In genomic region chr5:89844354-89844753, GRCm38 (mm10) we compare ENCODE assay signal across 7 mouse cellular contexts. TPM values are rescaled to one million over a fixed set of nuclear protein-coding genes. Genes with fewer than 3 reads are reported as not detected.
DNase-seq lines count a peak whose midpoint lies in the region; ATAC-seq lines count a peak whose summit lies in the region.

No protein-coding gene starts in this region.

- no peaks in the 10 kb centered on the region for H3K36me3 ChIP-seq in embryonic facial prominence, embryonic 15.5 days
- no peaks in the 10 kb centered on the region for H3K36me3 ChIP-seq in heart, embryonic 14.5 days (ENCODE audit: control insufficient read depth, insufficient read depth, low read length)
- no peaks in the 10 kb centered on the region for H3K36me3 ChIP-seq in midbrain, embryonic 16.5 days (ENCODE audit: control insufficient read depth, insufficient read depth, low read length)

- H3K9me3 ChIP-seq in embryonic facial prominence, embryonic 15.5 days (replicated peaks) = no peaks in the 10 kb centered on the region
- no peaks in the 10 kb centered on the region for H3K9me3 ChIP-seq in heart, embryonic 14.5 days (ENCODE audit: control insufficient read depth, low read length)
- no peaks in the 10 kb centered on the region for H3K9me3 ChIP-seq in midbrain, embryonic 16.5 days (replicated peaks; ENCODE audit: control insufficient read depth, low read length, poor library complexity, severe bottlenecking)

- H3K27ac ChIP-seq in embryonic facial prominence, embryonic 15.5 days (replicated peaks) = peak overlapping the region; percentile 39; the same call in 1 of the 2 replicates
- H3K27ac ChIP-seq in heart, embryonic 14.5 days (replicated peaks in 1 of 2; ENCODE audit: control insufficient read depth in 1 of 2, insufficient read depth in 1 of 2, low read depth in 2 of 2, low read length in 2 of 2) = peak overlapping the region; percentile 80 to 89
- no peak overlapping the region for H3K27ac ChIP-seq in midbrain, embryonic 16.5 days (ENCODE audit: low read length)

- peak; percentile 93 for ATAC-seq in embryonic facial prominence, embryonic 15.5 days (ENCODE audit: insufficient number of reproducible peaks, low FRiP score, low TSS enrichment, low read depth)
- ATAC-seq in heart, embryonic 14.5 days (ENCODE audit: insufficient number of reproducible peaks, insufficient read depth, low FRiP score, low read depth) = peak; percentile 95
- peak; percentile 83 for ATAC-seq in midbrain, embryonic 16.5 days

- 15% methylated on average over 5 of the region's 5 CpGs for WGBS in embryonic facial prominence, embryonic 15.5 days
- 2% methylated on average over 5 of the region's 5 CpGs for WGBS in heart, embryonic 14.5 days
- WGBS in midbrain, embryonic 16.5 days = 60% methylated on average over 5 of the region's 5 CpGs

- no peak overlapping the region for H3K4me3 ChIP-seq in embryonic facial prominence, embryonic 15.5 days (replicated peaks)
- no peak overlapping the region for H3K4me3 ChIP-seq in heart, embryonic 14.5 days (ENCODE audit: control insufficient read depth in 1 of 2, insufficient read depth in 1 of 2, low read depth in 1 of 2, low read length in 2 of 2)
- H3K4me3 ChIP-seq in midbrain, embryonic 16.5 days (ENCODE audit: low read depth, low read length) = no peak overlapping the region

- DNase-seq in thymus, postnatal 4 days = peak; percentile 16
- no peak for DNase-seq in thymus, adult 18-20 months
- peak; percentile 76 to 79 for DNase-seq in kidney, postnatal 4 days
- DNase-seq in natural killer cell, adult 2 months (ENCODE audit: low spot score in 2 of 2) = no peak

- no peak overlapping the region for H3K4me2 ChIP-seq in embryonic facial prominence, embryonic 15.5 days (replicated peaks)
- H3K4me2 ChIP-seq in heart, embryonic 14.5 days (ENCODE audit: low read length) = peak overlapping the region; percentile 46
- H3K4me2 ChIP-seq in midbrain, embryonic 16.5 days (ENCODE audit: low read length) = no peak overlapping the region

- H3K4me1 ChIP-seq in embryonic facial prominence, embryonic 15.5 days = peaks cover 6% of the 10 kb centered on the region
- H3K4me1 ChIP-seq in heart, embryonic 14.5 days (ENCODE audit: control insufficient read depth in 2 of 2, insufficient read depth in 2 of 2, low read length in 2 of 2) = peaks cover 10 to 25% of the 10 kb centered on the region in 2 experiments
- peaks cover 10% of the 10 kb centered on the region for H3K4me1 ChIP-seq in midbrain, embryonic 16.5 days (ENCODE audit: control insufficient read depth, insufficient read depth, low read length)

- H3K27me3 ChIP-seq in embryonic facial prominence, embryonic 15.5 days = no peaks in the 10 kb centered on the region
- no peaks in the 10 kb centered on the region for H3K27me3 ChIP-seq in heart, embryonic 14.5 days (ENCODE audit: control insufficient read depth, insufficient read depth, low read length)
- H3K27me3 ChIP-seq in midbrain, embryonic 16.5 days (ENCODE audit: control insufficient read depth, insufficient read depth, low read depth, low read length) = no peaks in the 10 kb centered on the region

- H3K9ac ChIP-seq in embryonic facial prominence, embryonic 15.5 days = no peak overlapping the region
- 0 out of 2 replicates have a peak overlapping the region, but pooled peaks have one; percentile 27 for H3K9ac ChIP-seq in heart, embryonic 14.5 days (ENCODE audit: low read length)
- no peak overlapping the region for H3K9ac ChIP-seq in midbrain, embryonic 16.5 days (ENCODE audit: low read depth, low read length)

RNA-seq across cellular contexts. Expression of gene Adamts3, which starts 38.8 kb away (rescaled TPM):
- polyA plus RNA-seq in embryonic facial prominence, embryonic 15.5 days (2015; fragmentation: Nextera tagmentation; extraction: Ambion mirVana) = 2.9 and 4.3 TPM in 2 replicates
- 4.0 and 4.8 TPM in 2 replicates for polyA plus RNA-seq in heart, embryonic 14.5 days (2014; fragmentation: Nextera tagmentation; extraction: Ambion mirVana)
- polyA plus RNA-seq in midbrain, embryonic 16.5 days (2015; fragmentation: Nextera tagmentation; extraction: Ambion mirVana) = 3.7 and 4.6 TPM in 2 replicates

Comparison
In these comparisons a context has a peak if more than half of its experiments do, and no peak if none do; other contexts are left out.
1. DNase-seq: peak in thymus, postnatal 4 days (single experiment) and kidney, postnatal 4 days (2 of 2); none in thymus, adult 18-20 months (0 of 2) and natural killer cell, adult 2 months (0 of 2).
2. Peak in every context shown above with its lines, with median percentiles within 50 percentile points of each other: ATAC-seq.